Mouse (Mus musculus) midbrain, embryonic 10.5 days (tissue): ENCODE results near the gene Runx2. TPM values are rescaled to one million over a fixed set of nuclear protein-coding genes. Genes with fewer than 3 reads are reported as not detected.

Experiments
- DNase-seq: peaks from one replicate; pipeline ENCODE4 v3.0.0-alpha.2; 2017; ENCODE audit warnings: low spot score
- H3K27ac ChIP-seq: fragments of 300-500 bp; sonication (generic); replicated peaks from 2 replicates; pipeline ENCODE4 v1.5.1; 2016; ENCODE audit warnings: mild to moderate bottlenecking
- H3K27me3 ChIP-seq: fragments of 300-500 bp; sonication (generic); 2 replicates; pipeline ENCODE4 v1.6.1; 2016; ENCODE audit warnings: low read depth, mild to moderate bottlenecking; ENCODE audit not compliant: poor library complexity, severe bottlenecking
- H3K36me3 ChIP-seq: fragments of 300-500 bp; sonication (generic); 2 replicates; pipeline ENCODE4 v1.6.1; 2016; ENCODE audit warnings: mild to moderate bottlenecking, moderate library complexity
- H3K4me1 ChIP-seq: fragments of 300-500 bp; sonication (generic); 2 replicates; pipeline ENCODE4 v1.6.1; 2016
- H3K4me3 ChIP-seq: fragments of 300-500 bp; sonication (generic); 2 replicates; pipeline ENCODE4 v1.5.1; 2016; ENCODE audit warnings: mild to moderate bottlenecking, moderate library complexity
- H3K9me3 ChIP-seq: fragments of 300-500 bp; sonication (generic); replicated peaks from 2 replicates; pipeline ENCODE4 v1.6.1; 2016; ENCODE audit warnings: mild to moderate bottlenecking
- WGBS: fragments of 180-500 bp; shearing (Covaris S2); methylation state at CpG from one replicate; pipeline ENCODE4 v1.1.7; 2016; 5-methylcytosine and 5-hydroxymethylcytosine counted together
- polyA plus RNA-seq: library from polyadenylated mRNA; unstranded; fragments of >200 nt; fragmentation: Nextera tagmentation; extraction: Ambion mirVana; gene quantifications from 2 replicates; pipeline ENCODE4 v1.2.1, GENCODE M21; 2016

The Runx2 gene
- polyA plus RNA-seq, 1 experiment from 2014 or later, result 0.17 TPM

GRCm38 (mm10) chr17:44472695-44473094 lies 341.9 kb downstream of the Runx2 start:
- no peaks in the 10 kb centered on the region for H3K36me3 ChIP-seq
- 81% methylated on average over 7 of the region's 7 CpGs for WGBS
- no peak for DNase-seq
- no peak overlapping the region for H3K27ac ChIP-seq
- no peak overlapping the region for H3K4me3 ChIP-seq
- H3K27me3 ChIP-seq, result no peaks in the 10 kb centered on the region
- no peaks in the 10 kb centered on the region for H3K4me1 ChIP-seq
- H3K9me3 ChIP-seq, result no peaks in the 10 kb centered on the region

- Histone ChIP-seq H3K4me1 (no peaks in the 10 kb centered on the region), H3K27ac (no peak overlapping the region), H3K9me3 (no peaks in the 10 kb centered on the region), H3K4me3 (no peak overlapping the region), H3K36me3 (no peaks in the 10 kb centered on the region), H3K27me3 (no peaks in the 10 kb centered on the region)
- WGBS, result 89% methylated on average over 4 of the region's 4 CpGs
- no peak for DNase-seq
Observed at GRCm38 (mm10) chr17:44463679-44464078, 350.9 kb downstream of the Runx2 start.

DNA sequence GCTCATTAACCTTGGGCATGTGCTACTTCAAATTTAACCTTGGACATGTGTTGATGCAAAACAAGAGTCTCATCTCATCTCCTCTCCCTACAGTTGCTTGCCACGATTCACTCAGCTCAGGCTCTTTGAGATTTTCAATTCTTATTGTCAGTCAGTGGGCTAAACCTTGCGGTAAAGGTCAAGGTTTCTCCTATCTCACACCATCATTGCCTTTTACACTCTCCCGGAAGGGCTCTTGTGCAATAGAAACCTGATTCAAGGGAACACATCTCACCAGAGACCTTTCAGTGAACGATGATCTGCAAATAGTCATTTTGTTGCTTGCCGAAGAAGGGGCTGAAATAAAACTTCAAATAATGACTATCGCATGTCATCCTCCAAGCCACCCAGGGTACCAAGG lies 354.4 kb downstream of the Runx2 start:
- Histone ChIP-seq H3K27me3 (no peaks in the 10 kb centered on the region), H3K36me3 (no peaks in the 10 kb centered on the region), H3K4me1 (no peaks in the 10 kb centered on the region), H3K4me3 (no peak overlapping the region), H3K27ac (no peak overlapping the region), H3K9me3 (no peaks in the 10 kb centered on the region)
- 92% methylated on average over 6 of the region's 6 CpGs for WGBS
- DNase-seq, result no peak

DNA sequence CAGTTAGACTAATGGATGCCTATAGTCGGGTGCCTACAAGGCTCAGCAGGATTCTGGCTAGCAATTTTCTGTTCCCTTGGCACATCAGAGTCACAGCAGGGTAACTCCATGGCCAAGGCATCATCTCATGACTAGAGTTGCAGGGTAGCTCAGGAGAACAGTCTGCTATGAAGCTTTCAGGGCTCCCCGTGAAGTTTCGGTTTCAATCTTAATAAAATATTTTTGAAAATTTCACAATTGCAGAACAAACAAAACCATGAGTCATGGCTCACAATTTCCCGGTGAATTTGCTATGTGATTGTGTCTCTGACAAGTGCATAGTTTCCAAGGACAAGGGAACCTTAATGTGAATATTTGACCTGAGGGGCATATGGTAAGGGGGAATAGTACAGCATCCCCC lies 355.6 kb downstream of the Runx2 start:
- Histone ChIP-seq H3K4me1 (no peaks in the 10 kb centered on the region), H3K36me3 (no peaks in the 10 kb centered on the region), H3K9me3 (no peaks in the 10 kb centered on the region), H3K27ac (no peak overlapping the region), H3K27me3 (0 out of 2 replicates have a peak, but pooled peaks cover 3% of the 10 kb centered on the region), H3K4me3 (no peak overlapping the region)
- 93% methylated on average over 4 of the region's 4 CpGs for WGBS
- DNase-seq, result no peak

DNA sequence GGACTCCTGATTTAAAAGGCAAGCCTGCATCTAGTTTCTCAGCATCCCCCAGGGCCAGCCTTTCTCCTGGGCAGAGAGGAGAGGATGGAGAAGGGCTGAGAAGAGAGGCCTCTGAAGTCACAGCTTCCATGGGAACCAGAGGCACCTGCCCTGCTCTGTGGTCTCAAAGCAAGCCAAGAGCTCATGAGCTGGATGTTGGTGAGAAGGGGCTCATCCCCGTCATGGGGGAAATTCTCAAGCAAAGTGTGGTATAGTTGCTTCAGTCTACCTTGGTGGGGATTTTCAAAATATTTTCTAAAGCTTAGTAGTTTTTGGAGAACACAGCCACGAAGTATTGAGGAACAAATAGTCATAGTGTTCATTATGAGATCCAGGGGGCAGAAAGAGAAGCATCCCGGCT lies 357.9 kb downstream of the Runx2 start:
- Histone ChIP-seq H3K27ac (no peak overlapping the region), H3K36me3 (no peaks in the 10 kb centered on the region), H3K4me1 (no peaks in the 10 kb centered on the region), H3K27me3 (0 out of 2 replicates have a peak, but pooled peaks cover 3% of the 10 kb centered on the region), H3K4me3 (no peak overlapping the region), H3K9me3 (no peaks in the 10 kb centered on the region)
- 89% methylated on average over 3 of the region's 3 CpGs for WGBS
- no peak for DNase-seq

GRCm38 (mm10) chr17:44455681-44456600 lies 358.7 kb downstream of the Runx2 start:
- H3K4me3 ChIP-seq, result no peak overlapping the region
- H3K27ac ChIP-seq, result no peak overlapping the region
- 0 out of 2 replicates have a peak, but pooled peaks cover 3% of the 10 kb centered on the region for H3K27me3 ChIP-seq
- WGBS, result 38% methylated on average over 12 of the region's 12 CpGs
- H3K9me3 ChIP-seq, result no peaks in the 10 kb centered on the region
- H3K36me3 ChIP-seq, result no peaks in the 10 kb centered on the region
- peak; percentile 59 for DNase-seq
- H3K4me1 ChIP-seq, result no peaks in the 10 kb centered on the region

- Histone ChIP-seq H3K27me3 (0 out of 2 replicates have a peak, but pooled peaks cover 2% of the 10 kb centered on the region), H3K4me3 (no peak overlapping the region), H3K27ac (no peak overlapping the region), H3K36me3 (no peaks in the 10 kb centered on the region), H3K9me3 (no peaks in the 10 kb centered on the region), H3K4me1 (no peaks in the 10 kb centered on the region)
- WGBS, result 90% methylated on average over 9 of the region's 9 CpGs
- DNase-seq, result no peak
Observed at GRCm38 (mm10) chr17:44449915-44450471, 364.6 kb downstream of the Runx2 start.

Other genes starting within 250 kb of the Runx2 start
- 23.4 and 26.0 TPM in 2 replicates for gene Supt3, start 37.6 kb downstream of the Runx2 start, polyA plus RNA-seq